9 mouse cellular contexts compared by ENCODE assay signal in the genomic region with DNA sequence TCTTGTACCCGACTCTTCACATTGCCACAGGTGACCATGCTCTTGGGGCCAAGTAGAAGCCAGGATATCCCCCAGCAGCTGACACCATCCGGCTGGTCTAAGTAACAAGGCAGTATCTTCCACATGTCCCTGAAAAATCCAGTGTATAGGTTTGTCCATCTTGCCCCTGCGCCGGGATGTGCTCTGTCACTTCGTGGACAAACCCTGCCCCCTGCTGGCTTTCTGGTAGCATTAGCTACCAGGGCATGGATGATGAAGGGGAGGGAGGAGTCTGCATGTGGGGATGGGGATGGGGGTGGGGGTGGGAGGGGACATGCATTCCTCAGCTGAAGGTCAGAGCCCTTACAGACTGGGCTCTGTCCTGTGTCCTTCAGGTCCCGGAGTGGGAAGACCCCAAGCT.
DNase-seq lines count a peak whose midpoint lies in the region; ATAC-seq and TF ChIP-seq lines count a peak whose summit lies in the region.
"Had no signal": no experiment of that assay in that cellular context is flagged by ENCODE, and none has a peak within 500 bp of the region (broad histone marks: within the 10 kb centered on the region; RNA-seq: fewer than 3 reads in every experiment).

No protein-coding gene starts in this region.

- no peaks in the 10 kb centered on the region for H3K27me3 ChIP-seq in midbrain, embryonic 14.5 days (ENCODE audit: control insufficient read depth, insufficient read depth, low read length)
- H3K27me3 ChIP-seq in midbrain, embryonic 13.5 days = 0 out of 2 replicates have a peak, but pooled peaks cover 7% of the 10 kb centered on the region
- H3K27me3 ChIP-seq in limb, embryonic 11.5 days (ENCODE audit: control insufficient read depth, insufficient read depth, low read length) = peaks cover 3% of the 10 kb centered on the region
- no peaks in the 10 kb centered on the region for H3K27me3 ChIP-seq in cerebellum, adult 2 months (ENCODE audit: control insufficient read depth, insufficient read depth, low read length)

- H3K27ac ChIP-seq in midbrain, embryonic 14.5 days (replicated peaks; ENCODE audit: low read depth, low read length) = no peak overlapping the region
- no peak overlapping the region for H3K27ac ChIP-seq in midbrain, embryonic 13.5 days
- no peak overlapping the region for H3K27ac ChIP-seq in limb, embryonic 11.5 days (replicated peaks; ENCODE audit: low read depth, low read length)
- H3K27ac ChIP-seq in cerebellum, adult 2 months (ENCODE audit: insufficient read depth, low read length) = no peak overlapping the region

- H3K4me3 ChIP-seq in midbrain, embryonic 14.5 days (replicated peaks; ENCODE audit: low read depth, low read length) = no peak overlapping the region
- H3K4me3 ChIP-seq in midbrain, embryonic 13.5 days (replicated peaks) = no peak overlapping the region
- H3K4me3 ChIP-seq in limb, embryonic 11.5 days (ENCODE audit: low read depth, low read length) = no peak overlapping the region
- H3K4me3 ChIP-seq in cerebellum, adult 2 months (replicated peaks; ENCODE audit: insufficient read depth, low read depth, low read length) = no peak overlapping the region
- H3K4me3 ChIP-seq: erythroblast, embryonic 14.5 days had no signal

- H3K4me2 ChIP-seq in midbrain, embryonic 14.5 days (ENCODE audit: low read length) = no peak overlapping the region
- H3K4me2 ChIP-seq in midbrain, embryonic 13.5 days (replicated peaks) = no peak overlapping the region
- H3K4me2 ChIP-seq in limb, embryonic 11.5 days (ENCODE audit: low read depth, severe bottlenecking) = no peak overlapping the region

- TF ChIP-seq CTCF in cerebellum, adult 2 months (IDR thresholded peaks at IDR 0.05; ENCODE audit: borderline replicate concordance, insufficient read depth, low read depth, low read length) = no peak

- no peak overlapping the region for H3K9ac ChIP-seq in midbrain, embryonic 14.5 days (replicated peaks; ENCODE audit: low read length)
- no peak overlapping the region for H3K9ac ChIP-seq in midbrain, embryonic 13.5 days (replicated peaks)
- no peak overlapping the region for H3K9ac ChIP-seq in limb, embryonic 11.5 days (ENCODE audit: low read length)

- no peaks in the 10 kb centered on the region for H3K36me3 ChIP-seq in midbrain, embryonic 14.5 days (ENCODE audit: control insufficient read depth, insufficient read depth, low read length)
- no peaks in the 10 kb centered on the region for H3K36me3 ChIP-seq in midbrain, embryonic 13.5 days
- H3K36me3 ChIP-seq in limb, embryonic 11.5 days (ENCODE audit: control insufficient read depth, insufficient read depth, low read length) = no peaks in the 10 kb centered on the region

- WGBS in midbrain, embryonic 14.5 days = 57% methylated on average over 6 of the region's 6 CpGs
- 48% methylated on average over 6 of the region's 6 CpGs for WGBS in midbrain, embryonic 13.5 days
- WGBS in limb, embryonic 11.5 days = 54% methylated on average over 6 of the region's 6 CpGs
- 47% methylated on average over 6 of the region's 6 CpGs for WGBS in cerebellum, adult 2 months

- H3K4me1 ChIP-seq in midbrain, embryonic 14.5 days (ENCODE audit: control insufficient read depth, insufficient read depth, low read length) = no peaks in the 10 kb centered on the region
- H3K4me1 ChIP-seq in midbrain, embryonic 13.5 days (replicated peaks) = no peaks in the 10 kb centered on the region
- H3K4me1 ChIP-seq in limb, embryonic 11.5 days (ENCODE audit: control insufficient read depth, insufficient read depth, low read length) = peaks cover 6% of the 10 kb centered on the region
- H3K4me1 ChIP-seq in cerebellum, adult 2 months (ENCODE audit: control insufficient read depth, insufficient read depth, low read length) = no peaks in the 10 kb centered on the region

- DNase-seq in cerebellum, postnatal 10 days = peak; percentile 37 to 40
- no peak for DNase-seq in cerebellum, adult 9-10 months
- peak; percentile 53 for DNase-seq in midbrain, embryonic 14.5 days
- DNase-seq in embryo, embryonic 9.5 days (ENCODE audit: extremely low spot score) = peak; percentile 63
- DNase-seq in limb, embryonic 11.5 days (ENCODE audit: low spot score) = peak; percentile 67
- no peak for DNase-seq in frontal cortex, postnatal 10 days (ENCODE audit: low spot score in 2 of 2)
- DNase-seq in cerebellum, adult 2 months = no peak

- H3K9me3 ChIP-seq in midbrain, embryonic 14.5 days (ENCODE audit: control insufficient read depth, low read length) = no peaks in the 10 kb centered on the region
- H3K9me3 ChIP-seq in midbrain, embryonic 13.5 days = no peaks in the 10 kb centered on the region
- no peaks in the 10 kb centered on the region for H3K9me3 ChIP-seq in limb, embryonic 11.5 days (ENCODE audit: control insufficient read depth, low read length)

- ATAC-seq in midbrain, embryonic 14.5 days (ENCODE audit: low FRiP score, low TSS enrichment) = no peak
- ATAC-seq in midbrain, embryonic 13.5 days = no peak
- no peak for ATAC-seq in limb, embryonic 11.5 days (ENCODE audit: insufficient number of reproducible peaks, low FRiP score, low TSS enrichment, low read depth)

- TF ChIP-seq POLR2A in cerebellum, adult 2 months (IDR thresholded peaks at IDR 0.05; ENCODE audit: borderline replicate concordance, insufficient read depth, low read length) = no peak

Comparison
In these comparisons a context has a peak if more than half of its experiments do, and no peak if none do; other contexts are left out.
1. DNase-seq: peak in cerebellum, postnatal 10 days (2 of 2), midbrain, embryonic 14.5 days (single experiment), embryo, embryonic 9.5 days (single experiment) and limb, embryonic 11.5 days (single experiment); none in cerebellum, adult 9-10 months (single experiment), frontal cortex, postnatal 10 days (0 of 2) and cerebellum, adult 2 months (0 of 2).